In genomic region chr7:138267976-138268646, GRCm38 (mm10) we compare ENCODE assay signal across 10 mouse cellular contexts.
A peak's percentile ranks its signal among the peaks of the same experiment; 100 is the strongest.
DNase-seq lines count a peak whose midpoint lies in the region; ATAC-seq lines count a peak whose summit lies in the region.
"Had no signal": no experiment of that assay in that cellular context is flagged by ENCODE, and none has a peak within 500 bp of the region (broad histone marks: within the 10 kb centered on the region; RNA-seq: fewer than 3 reads in every experiment).

No protein-coding gene starts in this region.

- H3K27me3 ChIP-seq in embryonic facial prominence, embryonic 10.5 days (replicated peaks; ENCODE audit: low read depth, poor library complexity, severe bottlenecking) = no peaks in the 10 kb centered on the region

- 62% methylated on average over 5 of the region's 5 CpGs for WGBS in embryonic facial prominence, embryonic 10.5 days

- no peaks in the 10 kb centered on the region for H3K9me3 ChIP-seq in embryonic facial prominence, embryonic 10.5 days
- H3K9me3 ChIP-seq: forebrain, embryonic 10.5 days had no signal

- peak; percentile 24 to 32 for DNase-seq in right cerebral cortex, postnatal 10 days (ENCODE audit: low spot score in 2 of 2)
- no peak for DNase-seq in right cerebral cortex, adult 2 months (ENCODE audit: low spot score in 2 of 2)
- peak; percentile 90 for DNase-seq in cerebellum, adult 8-10 months
- peak; percentile 31 for DNase-seq in embryonic facial prominence, embryonic 10.5 days (ENCODE audit: low spot score)
- DNase-seq in retina, postnatal 1 day = peak; percentile 82
- no peak for DNase-seq in ovary, postnatal 14 days (ENCODE audit: low spot score)
- DNase-seq: lung, postnatal 4 days; thymus, adult 18-20 months had no signal

- H3K36me3 ChIP-seq in embryonic facial prominence, embryonic 10.5 days (replicated peaks) = no peaks in the 10 kb centered on the region
- H3K36me3 ChIP-seq: forebrain, embryonic 10.5 days had no signal

- H3K27ac ChIP-seq in embryonic facial prominence, embryonic 10.5 days (replicated peaks) = no peak overlapping the region
- H3K27ac ChIP-seq: forebrain, embryonic 10.5 days had no signal

- no peak overlapping the region for H3K4me3 ChIP-seq in embryonic facial prominence, embryonic 10.5 days
- H3K4me3 ChIP-seq: forebrain, embryonic 10.5 days had no signal

- H3K4me1 ChIP-seq in embryonic facial prominence, embryonic 10.5 days = peaks cover 11% of the 10 kb centered on the region; the same call in 1 of the 2 replicates

- ATAC-seq in megakaryocyte, adult 5-6 weeks (ENCODE audit: poor library complexity, severe bottlenecking) = no peak

Comparison
In these comparisons a context has a peak if more than half of its experiments do, and no peak if none do; other contexts are left out.
1. DNase-seq: peak in right cerebral cortex, postnatal 10 days (2 of 2), cerebellum, adult 8-10 months (single experiment), embryonic facial prominence, embryonic 10.5 days (single experiment) and retina, postnatal 1 day (single experiment); none in right cerebral cortex, adult 2 months (0 of 2) and ovary, postnatal 14 days (single experiment).